Comparison of ENCODE assay signal across 12 mouse cellular contexts in genomic region chr2:35838751-35839479, GRCm38 (mm10).
"Had no signal": no experiment of that assay in that cellular context is flagged by ENCODE, and none has a peak within 500 bp of the region (broad histone marks: within the 10 kb centered on the region; RNA-seq: fewer than 3 reads in every experiment).

No protein-coding gene starts in this region.

- ATAC-seq: lung, postnatal 0 days had no signal

- H3K4me3 ChIP-seq: left cerebral cortex, adult 2 months; limb, embryonic 10.5 days; liver, embryonic 15.5 days; midbrain, embryonic 10.5 days; neural tube, embryonic 13.5 days had no signal

- H3K36me3 ChIP-seq: limb, embryonic 10.5 days; liver, embryonic 15.5 days; midbrain, embryonic 10.5 days; neural tube, embryonic 13.5 days had no signal

- DNase-seq: kidney, adult 18-20 months; kidney, postnatal 10 days; lung, adult 2 months; lung, postnatal 36 days; midbrain, embryonic 14.5 days; right cerebral cortex, postnatal 14 days had no signal

- H3K9me3 ChIP-seq: limb, embryonic 10.5 days; neural tube, embryonic 13.5 days had no signal

- H3K27me3 ChIP-seq: liver, embryonic 15.5 days; neural tube, embryonic 13.5 days had no signal
